Mouse (Mus musculus): Measurements from ENCODE around the gene Atl2.

- no peak for TF ChIP-seq CTCF (IDR thresholded peaks at IDR 0.05; ENCODE audit: low read depth)
- TF ChIP-seq EP300 (IDR thresholded peaks at IDR 0.05; ENCODE audit: low read depth): no peak
These were observed 31.4 kb downstream of the Atl2 start for GRCm38 (mm10) chr17:79864503-79864902.
